Mouse (Mus musculus) ES-E14 (cell line): ENCODE results near the gene Foxo3. TPM values are rescaled to one million over a fixed set of nuclear protein-coding genes. Genes with fewer than 3 reads are reported as not detected.
A peak's percentile ranks its signal among the peaks of the same experiment; 100 is the strongest.

ENCODE experiments used
- DNase-seq: peaks from one replicate; pipeline ENCODE4 v3.0.0-alpha.2; 2013; ENCODE audit warnings: low read depth, low spot score
- H3K27ac ChIP-seq: 2 replicates; pipeline ENCODE4 v1.5.1; 2012; ENCODE audit warnings: low read depth, mild to moderate bottlenecking, low read length, moderate library complexity, mixed read lengths; ENCODE audit not compliant: poor library complexity, insufficient read depth, severe bottlenecking
- H3K36me3 ChIP-seq: 2 replicates; pipeline ENCODE4 v1.6.1; 2012; ENCODE audit warnings: mild to moderate bottlenecking, low read length, moderate library complexity, mixed read lengths; ENCODE audit not compliant: control insufficient read depth, poor library complexity, insufficient read depth, severe bottlenecking
- H3K4me1 ChIP-seq, 2 experiments: fragments of 150-350 bp in 1 of 2; sonication (generic) in 1 of 2; 2 replicates each; pipeline ENCODE4 v1.6.1; 2012; ENCODE audit warnings: low read length in 2 of 2, mild to moderate bottlenecking in 1 of 2, mixed read lengths in 1 of 2; ENCODE audit not compliant: control insufficient read depth in 2 of 2, insufficient read depth in 2 of 2, poor library complexity in 1 of 2
- H3K4me3 ChIP-seq, 2 experiments: fragments of 150-350 bp in 1 of 2; sonication (generic) in 1 of 2; 2 replicates each; pipeline ENCODE4 v1.5.1; 2012; ENCODE audit warnings: low read length in 2 of 2, low read depth in 1 of 2, mild to moderate bottlenecking in 1 of 2, mixed read lengths in 1 of 2; ENCODE audit not compliant: insufficient read depth in 1 of 2, poor library complexity in 1 of 2, severe bottlenecking in 1 of 2
- H3K9ac ChIP-seq: 2 replicates; pipeline ENCODE4 v1.6.1; 2012; ENCODE audit warnings: low read depth, mild to moderate bottlenecking, low read length, mixed read lengths; ENCODE audit not compliant: poor library complexity, insufficient read depth, severe bottlenecking
- H3K9me3 ChIP-seq: fragments of 150-350 bp; sonication (generic); 2 replicates; pipeline ENCODE4 v1.6.1; 2012; ENCODE audit warnings: low read depth, mild to moderate bottlenecking, low read length; ENCODE audit not compliant: control insufficient read depth, insufficient read depth
- CHD2 ChIP-seq: IDR thresholded peaks from 2 replicates; pipeline ENCODE4 v1.6.1; 2014; ENCODE audit warnings: mild to moderate bottlenecking, low read depth, low read length, inconsistent platforms
- HCFC1 ChIP-seq: IDR thresholded peaks from 2 replicates; pipeline ENCODE4 v1.6.1; 2012; ENCODE audit warnings: low read length, inconsistent platforms, borderline replicate concordance; ENCODE audit not compliant: insufficient read depth
- MAFK ChIP-seq: IDR thresholded peaks from 2 replicates; pipeline ENCODE4 v1.6.1; 2014; ENCODE audit warnings: mild to moderate bottlenecking, low read depth, low read length, inconsistent platforms; ENCODE audit not compliant: insufficient read depth
- ZC3H11A ChIP-seq: IDR thresholded peaks from 2 replicates; pipeline ENCODE4 v1.6.1; 2012; ENCODE audit warnings: low read depth, mild to moderate bottlenecking, inconsistent platforms, low read length, borderline replicate concordance
- ZNF384 ChIP-seq: IDR thresholded peaks from 2 replicates; pipeline ENCODE4 v1.6.1; 2012; ENCODE audit warnings: low read depth, low read length, inconsistent platforms
- in situ Hi-C, 2 experiments: fragments of 600-800 bp; cut with MboI; formaldehyde crosslinking; loops; one replicate each; pipeline ENCODE4 v1.15.1; 2025; ENCODE audit warnings: low sequenced_read_pairs in 2 of 2, inconsistent platforms in 1 of 2; ENCODE audit not compliant: unreplicated experiment in 2 of 2
- total RNA-seq: library from RNA; depleted of rRNA; stranded (reverse); fragments of 300-350 nt; gene quantifications from 2 replicates; pipeline ENCODE4 v1.2.3, GENCODE M21; 2012

The Foxo3 gene
- total RNA-seq, 1 experiment = 20.7 TPM

- no peak for DNase-seq
- H3K36me3 ChIP-seq = peaks cover 4% of the 10 kb centered on the region; the same call in 1 of the 2 replicates
- H3K9me3 ChIP-seq = no peaks in the 10 kb centered on the region
- H3K9ac ChIP-seq = no peak overlapping the region
- no peak for TF ChIP-seq MAFK
- no peak overlapping the region for H3K4me3 ChIP-seq
- H3K27ac ChIP-seq = no peak overlapping the region
- in situ Hi-C loops = no loop called here
- H3K4me1 ChIP-seq = peaks cover 2 to 5% of the 10 kb centered on the region in 2 experiments; a peak in 2 of 4 replicates
Measured at GRCm38 (mm10) chr10:42237556-42237955, 39.0 kb downstream of the Foxo3 start.

GRCm38 (mm10) chr10:42235321-42235720, 41.2 kb downstream of the Foxo3 start:
- Histone ChIP-seq H3K4me1 (peaks cover 2 to 5% of the 10 kb centered on the region in 2 experiments; a peak in 1 of 4 replicates), H3K9ac (no peak overlapping the region), H3K27ac (no peak overlapping the region), H3K9me3 (no peaks in the 10 kb centered on the region), H3K4me3 (no peak overlapping the region), H3K36me3 (peaks cover 4% of the 10 kb centered on the region; the same call in 1 of the 2 replicates)
- TF ChIP-seq MAFK (peak; percentile 65; the same call in 1 of the 2 replicates), ZC3H11A (no peak)
- DNase-seq = no peak
- in situ Hi-C loops = no loop called here

- Histone ChIP-seq H3K27ac (no peak overlapping the region), H3K4me3 (no peak overlapping the region)
Measured at GRCm38 (mm10) chr10:42232977-42233376, 43.6 kb downstream of the Foxo3 start.

GRCm38 (mm10) chr10:42231847-42232246, 44.7 kb downstream of the Foxo3 start:
- H3K9me3 ChIP-seq = no peaks in the 10 kb centered on the region
- H3K4me3 ChIP-seq = no peak overlapping the region
- no peak for DNase-seq
- H3K9ac ChIP-seq = no peak overlapping the region
- TF ChIP-seq CHD2 (no peak), HCFC1 (no peak)
- peaks cover 0 to 2% of the 10 kb centered on the region in 2 experiments; a peak in 1 of 4 replicates for H3K4me1 ChIP-seq
- no peak overlapping the region for H3K27ac ChIP-seq
- H3K36me3 ChIP-seq = peaks cover 1% of the 10 kb centered on the region; the same call in 1 of the 2 replicates
- in situ Hi-C loops = no loop called here

More at GRCm38 (mm10) chr10:42232977-42233376, 43.6 kb downstream of the Foxo3 start:
- no peaks in the 10 kb centered on the region for H3K36me3 ChIP-seq
- no peak for DNase-seq
- TF ChIP-seq CHD2 (no peak), MAFK (no peak), ZNF384 (no peak)
- no peak overlapping the region for H3K9ac ChIP-seq
- in situ Hi-C loops = no loop called here
- no peaks in the 10 kb centered on the region for H3K9me3 ChIP-seq
- H3K4me1 ChIP-seq = peaks cover 0 to 2% of the 10 kb centered on the region in 2 experiments; a peak in 1 of 4 replicates

GRCm38 (mm10) chr10:42231100-42231541, 45.4 kb downstream of the Foxo3 start:
- Histone ChIP-seq H3K4me3 (no peak overlapping the region), H3K27ac (no peak overlapping the region), H3K9ac (no peak overlapping the region), H3K36me3 (peaks cover 7% of the 10 kb centered on the region; the same call in 1 of the 2 replicates), H3K4me1 (peaks cover 0 to 2% of the 10 kb centered on the region in 2 experiments; a peak in 1 of 4 replicates), H3K9me3 (no peaks in the 10 kb centered on the region)
- DNase-seq = no peak
- no peak for TF ChIP-seq ZC3H11A
- no peak for TF ChIP-seq MAFK
- TF ChIP-seq HCFC1 = no peak
- no peak for TF ChIP-seq CHD2
- TF ChIP-seq ZNF384 = no peak
- in situ Hi-C loops = no loop called here
